Mouse (Mus musculus): ENCODE data around the gene 4931406C07Rik. TPM values are rescaled to one million over a fixed set of nuclear protein-coding genes. Genes with fewer than 3 reads are reported as not detected.

Gene 4931406C07Rik
- polyA plus RNA-seq, 1 experiment from 2014 or later = 6.4 TPM

- H3K27ac ChIP-seq (ENCODE audit: low read depth, low read length) = peak within 1 kb of the TSS; percentile 79
- H3K27me3 ChIP-seq (ENCODE audit: control insufficient read depth, insufficient read depth, low read length) = no peaks in the 10 kb centered on the region
- peak within 1 kb of the TSS; percentile 92 for H3K4me3 ChIP-seq (ENCODE audit: low read depth, low read length)
- peak; percentile 93 for ATAC-seq (replicated peaks; ENCODE audit: insufficient number of reproducible peaks, low FRiP score, low TSS enrichment)
- H3K4me2 ChIP-seq = peak within 1 kb of the TSS; percentile 85
- peaks cover 11% of the 10 kb centered on the region for H3K36me3 ChIP-seq (ENCODE audit: control insufficient read depth, insufficient read depth, low read length)
- peak within 1 kb of the TSS; percentile 96 for H3K9ac ChIP-seq (ENCODE audit: low read depth, low read length)
- WGBS (ENCODE audit: insufficient replicate concordance) = under 1% methylated on average over 57 of the region's 57 CpGs
- H3K9me3 ChIP-seq (replicated peaks; ENCODE audit: control insufficient read depth, low read length) = no peaks in the 10 kb centered on the region
- H3K4me1 ChIP-seq (ENCODE audit: control insufficient read depth, insufficient read depth, low read length) = peaks cover 8% of the 10 kb centered on the region; the same call in 1 of the 2 replicates
These were observed 26.4 kb downstream of the 4931406C07Rik start, which contains the start of gene Med17 for GRCm38 (mm10) chr9:15279649-15280490. Med17 (minus strand) TSS chr9:15279931.

- Histone ChIP-seq H3K27ac (ENCODE audit: low read depth, low read length) (peak overlapping the region; percentile 79), H3K9me3 (replicated peaks; ENCODE audit: control insufficient read depth, low read length) (no peaks in the 10 kb centered on the region), H3K9ac (ENCODE audit: low read depth, low read length) (peak overlapping the region; percentile 96), H3K4me1 (ENCODE audit: control insufficient read depth, insufficient read depth, low read length) (peaks cover 8% of the 10 kb centered on the region; the same call in 1 of the 2 replicates), H3K36me3 (ENCODE audit: control insufficient read depth, insufficient read depth, low read length) (peaks cover 12% of the 10 kb centered on the region), H3K27me3 (ENCODE audit: control insufficient read depth, insufficient read depth, low read length) (no peaks in the 10 kb centered on the region), H3K4me3 (ENCODE audit: low read depth, low read length) (peak overlapping the region; percentile 92), H3K4me2 (peak overlapping the region; percentile 73)
- ATAC-seq (replicated peaks; ENCODE audit: insufficient number of reproducible peaks, low FRiP score, low TSS enrichment) = no peak
- WGBS (ENCODE audit: insufficient replicate concordance) = 9% methylated on average over 19 of the region's 19 CpGs
These were observed 27.1 kb downstream of the 4931406C07Rik start for GRCm38 (mm10) chr9:15279139-15279648.

- H3K9me3 ChIP-seq (replicated peaks; ENCODE audit: control insufficient read depth, low read length) = no peaks in the 10 kb centered on the region
- H3K4me3 ChIP-seq (ENCODE audit: low read depth, low read length) = no peak overlapping the region
- H3K27me3 ChIP-seq (ENCODE audit: control insufficient read depth, insufficient read depth, low read length) = no peaks in the 10 kb centered on the region
- no peak overlapping the region for H3K27ac ChIP-seq (ENCODE audit: low read depth, low read length)
- no peak overlapping the region for H3K4me2 ChIP-seq
- WGBS (ENCODE audit: insufficient replicate concordance) = 92% methylated on average over 3 of the region's 3 CpGs
- H3K36me3 ChIP-seq (ENCODE audit: control insufficient read depth, insufficient read depth, low read length) = peaks cover 19% of the 10 kb centered on the region
- ATAC-seq (replicated peaks; ENCODE audit: insufficient number of reproducible peaks, low FRiP score, low TSS enrichment) = no peak
- H3K9ac ChIP-seq (ENCODE audit: low read depth, low read length) = no peak overlapping the region
- H3K4me1 ChIP-seq (ENCODE audit: control insufficient read depth, insufficient read depth, low read length) = peaks cover 8% of the 10 kb centered on the region; the same call in 1 of the 2 replicates
These were observed 27.9 kb downstream of the 4931406C07Rik start for GRCm38 (mm10) chr9:15278343-15278742.

- WGBS (ENCODE audit: insufficient replicate concordance) = 91% methylated on average over 4 of the region's 4 CpGs
These were observed 29.4 kb downstream of the 4931406C07Rik start for GRCm38 (mm10) chr9:15276855-15277254.

GRCm38 (mm10) chr9:15273981-15274380 lies 32.3 kb downstream of the 4931406C07Rik start:
- Histone ChIP-seq H3K27ac (ENCODE audit: low read depth, low read length) (no peak overlapping the region), H3K9ac (ENCODE audit: low read depth, low read length) (no peak overlapping the region), H3K4me1 (ENCODE audit: control insufficient read depth, insufficient read depth, low read length) (peaks cover 2% of the 10 kb centered on the region; the same call in 1 of the 2 replicates), H3K9me3 (replicated peaks; ENCODE audit: control insufficient read depth, low read length) (no peaks in the 10 kb centered on the region), H3K4me2 (no peak overlapping the region), H3K36me3 (ENCODE audit: control insufficient read depth, insufficient read depth, low read length) (peaks cover 38% of the 10 kb centered on the region), H3K4me3 (ENCODE audit: low read depth, low read length) (no peak overlapping the region), H3K27me3 (ENCODE audit: control insufficient read depth, insufficient read depth, low read length) (no peaks in the 10 kb centered on the region)
- no peak for ATAC-seq (replicated peaks; ENCODE audit: insufficient number of reproducible peaks, low FRiP score, low TSS enrichment)
- 96% methylated on average over 2 of the region's 2 CpGs for WGBS (ENCODE audit: insufficient replicate concordance)

More at GRCm38 (mm10) chr9:15276855-15277254, 29.4 kb downstream of the 4931406C07Rik start:
- Histone ChIP-seq H3K4me2 (no peak overlapping the region), H3K4me3 (ENCODE audit: low read depth, low read length) (no peak overlapping the region), H3K36me3 (ENCODE audit: control insufficient read depth, insufficient read depth, low read length) (peaks cover 26% of the 10 kb centered on the region), H3K27ac (ENCODE audit: low read depth, low read length) (no peak overlapping the region), H3K4me1 (ENCODE audit: control insufficient read depth, insufficient read depth, low read length) (peaks cover 8% of the 10 kb centered on the region; the same call in 1 of the 2 replicates), H3K9ac (ENCODE audit: low read depth, low read length) (no peak overlapping the region), H3K27me3 (ENCODE audit: control insufficient read depth, insufficient read depth, low read length) (no peaks in the 10 kb centered on the region), H3K9me3 (replicated peaks; ENCODE audit: control insufficient read depth, low read length) (no peaks in the 10 kb centered on the region)
- ATAC-seq (replicated peaks; ENCODE audit: insufficient number of reproducible peaks, low FRiP score, low TSS enrichment) = no peak

GRCm38 (mm10) chr9:15263487-15263886 lies 42.8 kb downstream of the 4931406C07Rik start:
- Histone ChIP-seq H3K9me3 (replicated peaks; ENCODE audit: control insufficient read depth, low read length) (no peaks in the 10 kb centered on the region), H3K4me2 (no peak overlapping the region), H3K4me1 (ENCODE audit: control insufficient read depth, insufficient read depth, low read length) (no peaks in the 10 kb centered on the region), H3K9ac (ENCODE audit: low read depth, low read length) (no peak overlapping the region), H3K27me3 (ENCODE audit: control insufficient read depth, insufficient read depth, low read length) (no peaks in the 10 kb centered on the region), H3K27ac (ENCODE audit: low read depth, low read length) (no peak overlapping the region), H3K4me3 (ENCODE audit: low read depth, low read length) (no peak overlapping the region), H3K36me3 (ENCODE audit: control insufficient read depth, insufficient read depth, low read length) (peaks cover 36% of the 10 kb centered on the region)
- WGBS (ENCODE audit: insufficient replicate concordance) = 92% methylated on average over 10 of the region's 10 CpGs
- no peak for ATAC-seq (replicated peaks; ENCODE audit: insufficient number of reproducible peaks, low FRiP score, low TSS enrichment)

- Histone ChIP-seq H3K9ac (ENCODE audit: low read depth, low read length) (no peak overlapping the region), H3K4me1 (ENCODE audit: control insufficient read depth, insufficient read depth, low read length) (no peaks in the 10 kb centered on the region), H3K4me3 (ENCODE audit: low read depth, low read length) (no peak overlapping the region), H3K27me3 (ENCODE audit: control insufficient read depth, insufficient read depth, low read length) (no peaks in the 10 kb centered on the region), H3K4me2 (no peak overlapping the region), H3K9me3 (replicated peaks; ENCODE audit: control insufficient read depth, low read length) (no peaks in the 10 kb centered on the region), H3K36me3 (ENCODE audit: control insufficient read depth, insufficient read depth, low read length) (peaks cover 29% of the 10 kb centered on the region), H3K27ac (ENCODE audit: low read depth, low read length) (no peak overlapping the region)
- ATAC-seq (replicated peaks; ENCODE audit: insufficient number of reproducible peaks, low FRiP score, low TSS enrichment) = no peak
- WGBS (ENCODE audit: insufficient replicate concordance) = 90% methylated on average over 8 of the region's 8 CpGs
These were observed 44.3 kb downstream of the 4931406C07Rik start for GRCm38 (mm10) chr9:15261980-15262379.

- H3K9ac ChIP-seq (ENCODE audit: low read depth, low read length) = no peak overlapping the region
- no peak; the same call in 1 of the 2 replicates for ATAC-seq (replicated peaks; ENCODE audit: insufficient number of reproducible peaks, low FRiP score, low TSS enrichment)
- no peak overlapping the region for H3K27ac ChIP-seq (ENCODE audit: low read depth, low read length)
- H3K4me3 ChIP-seq (ENCODE audit: low read depth, low read length) = no peak overlapping the region
- H3K9me3 ChIP-seq (replicated peaks; ENCODE audit: control insufficient read depth, low read length) = no peaks in the 10 kb centered on the region
- H3K4me1 ChIP-seq (ENCODE audit: control insufficient read depth, insufficient read depth, low read length) = no peaks in the 10 kb centered on the region
- 76% methylated on average over 3 of the region's 3 CpGs for WGBS (ENCODE audit: insufficient replicate concordance)
- H3K36me3 ChIP-seq (ENCODE audit: control insufficient read depth, insufficient read depth, low read length) = peaks cover 7% of the 10 kb centered on the region
- H3K4me2 ChIP-seq = no peak overlapping the region
- no peaks in the 10 kb centered on the region for H3K27me3 ChIP-seq (ENCODE audit: control insufficient read depth, insufficient read depth, low read length)
These were observed 50.0 kb downstream of the 4931406C07Rik start for GRCm38 (mm10) chr9:15256214-15256613.

All from heart, embryonic 11.5 days (tissue).